Mouse (Mus musculus): ENCODE results near the gene Olfr1271.
"Not testable (repeated sequence)": the region's sequence is repeated elsewhere in the genome, so short reads cannot be mapped to it uniquely, and the experiment has no call there.

Olfr1271 gene

DNA sequence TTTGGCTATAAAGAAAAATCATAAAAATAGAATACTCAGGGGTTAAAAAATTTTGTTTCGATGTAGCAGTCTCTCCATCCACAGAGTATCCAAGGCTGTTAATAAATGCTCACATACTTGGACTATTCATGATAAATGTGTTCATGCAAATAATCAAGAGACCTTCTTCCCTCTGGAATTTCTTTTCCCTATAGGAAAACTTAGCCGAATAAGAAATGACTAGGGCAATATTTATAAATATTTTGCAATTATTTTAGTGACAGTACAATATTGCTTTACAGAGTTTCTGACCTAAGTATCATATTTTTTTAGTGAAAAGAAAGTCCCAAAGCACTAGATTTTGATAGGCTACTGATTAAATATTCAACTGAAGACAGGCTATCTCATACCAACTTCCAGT, at the start of gene Olfr1271:
Gene Olfr1271 (minus strand): TSS at position 101 of the 400 bp plus-strand sequence.
- DNase-seq (ENCODE audit: low read depth): no peak

DNA sequence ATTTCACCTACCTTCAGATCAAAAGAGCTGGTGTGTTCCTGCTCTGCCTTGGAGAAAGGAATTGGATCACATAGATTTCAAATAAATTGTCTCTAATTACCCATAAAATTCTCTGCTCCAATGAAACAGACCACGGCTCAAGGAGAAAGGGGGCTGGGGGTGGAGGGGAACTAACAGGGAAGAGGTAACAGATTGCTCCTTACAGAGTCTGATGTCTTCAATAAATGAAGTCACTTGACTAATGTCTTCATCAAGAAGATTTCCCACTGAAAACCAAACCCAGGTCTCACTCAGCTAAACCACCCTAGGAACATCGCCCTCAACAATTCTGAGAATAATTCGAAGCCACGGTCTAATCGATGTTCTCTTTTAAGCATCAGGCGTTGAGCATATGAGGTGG, 21.9 kb upstream of the Olfr1271 start, which contains the start of gene Olfr1272:
Gene Olfr1272 (minus strand): TSS at position 101 of the 400 bp plus-strand sequence.
- no peak for DNase-seq (ENCODE audit: low read depth)

- no peak for DNase-seq (ENCODE audit: low read depth)
These were observed 13.3 kb downstream of the Olfr1271 start, which contains the start of gene Olfr142 for GRCm38 (mm10) chr2:90257492-90257891. Olfr142 (minus strand) TSS chr2:90257592.

- not testable (repeated sequence) for DNase-seq (ENCODE audit: low read depth)
These were observed 46.4 kb downstream of the Olfr1271 start, which contains the start of gene Olfr1506 for GRCm38 (mm10) chr2:90224393-90224792. Olfr1506 (minus strand) TSS chr2:90224493.

All from 416B (cell line).